Mouse (Mus musculus): Measurements from ENCODE around the gene Cd300lb. TPM values are rescaled to one million over a fixed set of nuclear protein-coding genes. Genes with fewer than 3 reads are reported as not detected.

Gene Cd300lb
- 0.21 and 0.23 TPM in 2 replicates for polyA plus RNA-seq (2015; fragmentation: Nextera tagmentation; extraction: Ambion mirVana)

DNA sequence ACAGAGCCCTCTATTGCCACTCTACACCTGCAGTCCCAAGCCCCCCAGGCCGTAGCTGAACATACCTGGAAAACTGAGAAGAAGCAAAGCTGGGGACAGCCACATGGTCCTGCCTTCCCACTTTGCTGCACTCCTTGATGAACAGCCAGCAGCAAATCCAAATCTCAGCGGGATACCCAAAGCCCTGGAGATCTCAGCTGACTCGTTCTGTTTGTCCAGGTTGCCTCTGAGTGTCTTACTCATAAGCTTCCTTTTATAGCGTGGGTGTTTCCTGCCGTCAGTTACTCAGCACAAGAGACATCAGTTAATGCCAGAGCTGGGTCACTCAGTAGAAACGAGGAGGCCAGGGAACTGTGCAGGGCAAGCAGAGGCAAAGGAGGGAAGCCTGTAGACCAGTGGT lies at the start of gene Cd300lb:
Cd300lb (minus strand) TSS at position 243 of the 400 bp plus-strand sequence.
- H3K36me3 ChIP-seq: no peaks in the 10 kb centered on the region
- no peak within 1 kb of the TSS for H3K9ac ChIP-seq
- 47% methylated on average over 6 of the region's 6 CpGs for WGBS
- no peaks in the 10 kb centered on the region for H3K9me3 ChIP-seq
- no peaks in the 10 kb centered on the region for H3K27me3 ChIP-seq
- no peak for ATAC-seq (ENCODE audit: borderline replicate concordance, extremely low read depth, low FRiP score, low TSS enrichment)
- H3K4me1 ChIP-seq: no peaks in the 10 kb centered on the region
- no peak within 1 kb of the TSS for H3K4me3 ChIP-seq
- no peak within 1 kb of the TSS for H3K27ac ChIP-seq
- H3K4me2 ChIP-seq: no peak within 1 kb of the TSS

DNA sequence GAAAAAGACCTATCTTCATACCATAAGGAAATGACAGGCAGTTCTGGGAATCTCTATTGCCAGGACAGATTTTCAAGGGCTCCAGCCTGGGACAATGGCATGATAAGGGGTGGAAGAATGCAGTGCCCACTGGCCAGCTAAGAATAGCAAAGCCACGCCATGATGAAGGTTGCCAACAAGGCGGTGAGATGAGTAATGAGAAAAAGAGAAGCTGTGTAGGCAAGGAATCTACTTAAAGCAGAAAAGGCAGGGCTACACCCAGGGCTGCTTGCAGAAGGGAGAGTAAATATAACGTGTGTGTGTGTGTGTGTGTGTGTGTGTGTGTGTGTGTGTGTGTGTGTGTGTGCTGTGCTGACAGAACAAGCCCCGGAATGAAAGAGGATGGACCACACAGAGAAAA lies 47.7 kb upstream of the Cd300lb start:
- ATAC-seq (ENCODE audit: borderline replicate concordance, extremely low read depth, low FRiP score, low TSS enrichment): no peak
- Histone ChIP-seq H3K36me3 (no peaks in the 10 kb centered on the region), H3K4me1 (no peaks in the 10 kb centered on the region), H3K9ac (no peak overlapping the region), H3K27ac (no peak overlapping the region), H3K4me2 (no peak overlapping the region), H3K9me3 (peaks cover 3% of the 10 kb centered on the region; the same call in 1 of the 2 replicates), H3K27me3 (no peaks in the 10 kb centered on the region), H3K4me3 (no peak overlapping the region)
- 56% methylated on average over 4 of the region's 4 CpGs for WGBS

DNA sequence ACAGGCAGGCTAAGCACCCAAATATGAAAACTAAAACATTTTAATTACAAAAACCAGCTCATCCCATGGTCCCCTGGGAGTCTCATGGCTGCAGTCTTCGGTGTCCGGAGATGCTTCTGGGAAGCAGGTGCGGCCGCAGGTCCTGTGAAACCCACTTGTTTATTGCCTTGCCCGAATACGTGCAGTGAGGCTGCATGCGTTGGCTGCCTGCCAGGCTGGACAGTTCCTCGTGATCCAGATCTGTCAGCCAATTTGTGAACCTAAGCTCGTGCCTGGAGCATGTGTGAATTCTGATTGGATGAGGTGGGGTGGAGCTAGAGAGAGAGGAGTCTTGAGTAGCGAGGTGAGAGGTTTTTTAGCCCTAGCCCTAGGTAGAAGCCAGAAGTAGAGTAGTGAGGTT lies 38.5 kb upstream of the Cd300lb start:
- 72% methylated on average over 10 of the region's 10 CpGs for WGBS
- ATAC-seq (ENCODE audit: borderline replicate concordance, extremely low read depth, low FRiP score, low TSS enrichment): no peak
- 0 out of 2 replicates have a peak, but pooled peaks cover 10% of the 10 kb centered on the region for H3K9me3 ChIP-seq

GRCm38 (mm10) chr11:114968752-114969207 lies 34.6 kb upstream of the Cd300lb start, which contains the start of gene Cd300c:
Gene Cd300c (minus strand): TSS chr11:114969157.
- H3K27ac ChIP-seq: no peak within 1 kb of the TSS
- no peak within 1 kb of the TSS for H3K9ac ChIP-seq
- ATAC-seq (ENCODE audit: borderline replicate concordance, extremely low read depth, low FRiP score, low TSS enrichment): no peak
- no peaks in the 10 kb centered on the region for H3K4me1 ChIP-seq
- 78% methylated on average over 9 of the region's 9 CpGs for WGBS
- no peak within 1 kb of the TSS for H3K4me2 ChIP-seq
- H3K9me3 ChIP-seq: no peaks in the 10 kb centered on the region
- no peaks in the 10 kb centered on the region for H3K36me3 ChIP-seq
- H3K27me3 ChIP-seq: no peaks in the 10 kb centered on the region
- no peak within 1 kb of the TSS for H3K4me3 ChIP-seq

More for the DNA sequence above, 38.5 kb upstream of the Cd300lb start:
- Histone ChIP-seq H3K9ac (no peak overlapping the region), H3K4me2 (no peak overlapping the region), H3K27me3 (no peaks in the 10 kb centered on the region), H3K4me3 (no peak overlapping the region), H3K36me3 (no peaks in the 10 kb centered on the region), H3K27ac (no peak overlapping the region), H3K4me1 (no peaks in the 10 kb centered on the region)

- 28% methylated on average over 3 of the region's 3 CpGs for WGBS
- Histone ChIP-seq H3K9ac (no peak overlapping the region), H3K4me1 (no peaks in the 10 kb centered on the region), H3K4me2 (no peak overlapping the region), H3K27me3 (no peaks in the 10 kb centered on the region), H3K36me3 (no peaks in the 10 kb centered on the region), H3K4me3 (no peak overlapping the region), H3K9me3 (no peaks in the 10 kb centered on the region), H3K27ac (no peak overlapping the region)
- no peak for ATAC-seq (ENCODE audit: borderline replicate concordance, extremely low read depth, low FRiP score, low TSS enrichment)
Measured at GRCm38 (mm10) chr11:114965182-114965828, 31.1 kb upstream of the Cd300lb start.

DNA sequence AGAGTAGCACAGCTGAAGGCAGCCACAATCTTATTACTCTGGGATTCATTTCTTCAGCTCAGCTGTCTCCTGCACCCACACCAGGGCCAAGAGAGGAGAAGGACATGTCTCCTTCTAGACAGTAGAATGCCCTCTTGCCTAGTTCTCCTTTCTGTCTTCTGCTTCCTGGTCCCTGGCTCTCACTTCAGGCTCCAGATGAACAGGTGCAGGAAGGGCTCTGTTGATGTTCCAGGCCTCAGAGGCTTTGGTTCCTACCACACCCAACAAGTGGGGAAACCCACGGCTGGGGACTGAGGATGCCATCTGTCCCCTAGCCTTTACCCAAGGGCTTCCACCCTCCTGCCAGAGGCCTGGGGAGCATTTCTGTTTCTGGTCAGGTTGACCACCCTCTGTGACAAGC lies 26.2 kb upstream of the Cd300lb start:
- no peaks in the 10 kb centered on the region for H3K9me3 ChIP-seq
- no peak overlapping the region for H3K27ac ChIP-seq
- no peak overlapping the region for H3K4me3 ChIP-seq
- 86% methylated on average over 1 of the region's 1 CpGs for WGBS
- no peaks in the 10 kb centered on the region for H3K36me3 ChIP-seq
- no peaks in the 10 kb centered on the region for H3K4me1 ChIP-seq
- H3K9ac ChIP-seq: no peak overlapping the region
- ATAC-seq (ENCODE audit: borderline replicate concordance, extremely low read depth, low FRiP score, low TSS enrichment): no peak
- no peaks in the 10 kb centered on the region for H3K27me3 ChIP-seq
- H3K4me2 ChIP-seq: no peak overlapping the region

- Histone ChIP-seq H3K36me3 (no peaks in the 10 kb centered on the region), H3K27me3 (no peaks in the 10 kb centered on the region), H3K9me3 (no peaks in the 10 kb centered on the region), H3K4me3 (no peak overlapping the region), H3K4me1 (no peaks in the 10 kb centered on the region), H3K4me2 (no peak overlapping the region), H3K27ac (no peak overlapping the region), H3K9ac (no peak overlapping the region)
- 67% methylated on average over 4 of the region's 4 CpGs for WGBS
- ATAC-seq (ENCODE audit: borderline replicate concordance, extremely low read depth, low FRiP score, low TSS enrichment): no peak
Measured at GRCm38 (mm10) chr11:114933591-114933990, 595 bp downstream of the Cd300lb start.

GRCm38 (mm10) chr11:114931041-114931440 lies 3.1 kb downstream of the Cd300lb start:
- Histone ChIP-seq H3K4me3 (no peak overlapping the region), H3K4me1 (no peaks in the 10 kb centered on the region), H3K36me3 (no peaks in the 10 kb centered on the region), H3K9ac (no peak overlapping the region), H3K27me3 (no peaks in the 10 kb centered on the region), H3K27ac (no peak overlapping the region), H3K4me2 (no peak overlapping the region), H3K9me3 (no peaks in the 10 kb centered on the region)
- 73% methylated on average over 5 of the region's 5 CpGs for WGBS
- no peak for ATAC-seq (ENCODE audit: borderline replicate concordance, extremely low read depth, low FRiP score, low TSS enrichment)

DNA sequence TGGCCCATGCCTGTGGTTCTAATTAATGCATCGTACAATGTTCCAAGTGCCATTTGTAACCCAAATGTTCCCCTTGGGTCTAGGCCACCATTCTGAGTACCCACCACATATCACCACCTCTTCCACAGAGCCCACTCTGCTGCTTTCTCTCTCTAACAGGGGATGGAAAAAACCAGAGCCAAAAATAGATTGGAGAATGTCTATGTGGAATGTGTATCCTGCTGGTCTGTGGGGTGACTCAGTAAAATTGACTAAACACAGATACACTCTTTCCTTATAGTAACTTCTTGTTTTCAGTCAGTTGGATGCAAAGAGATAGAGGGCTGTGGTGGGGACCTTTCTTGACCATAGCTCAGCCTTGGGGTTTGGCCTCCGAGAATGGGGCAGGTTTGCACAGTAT lies 4.6 kb downstream of the Cd300lb start:
- no peaks in the 10 kb centered on the region for H3K27me3 ChIP-seq
- ATAC-seq (ENCODE audit: borderline replicate concordance, extremely low read depth, low FRiP score, low TSS enrichment): no peak
- H3K27ac ChIP-seq: no peak overlapping the region
- 80% methylated on average over 2 of the region's 2 CpGs for WGBS
- no peak overlapping the region for H3K4me3 ChIP-seq
- no peak overlapping the region for H3K4me2 ChIP-seq
- no peaks in the 10 kb centered on the region for H3K9me3 ChIP-seq
- H3K36me3 ChIP-seq: no peaks in the 10 kb centered on the region
- H3K9ac ChIP-seq: no peak overlapping the region
- H3K4me1 ChIP-seq: no peaks in the 10 kb centered on the region

DNA sequence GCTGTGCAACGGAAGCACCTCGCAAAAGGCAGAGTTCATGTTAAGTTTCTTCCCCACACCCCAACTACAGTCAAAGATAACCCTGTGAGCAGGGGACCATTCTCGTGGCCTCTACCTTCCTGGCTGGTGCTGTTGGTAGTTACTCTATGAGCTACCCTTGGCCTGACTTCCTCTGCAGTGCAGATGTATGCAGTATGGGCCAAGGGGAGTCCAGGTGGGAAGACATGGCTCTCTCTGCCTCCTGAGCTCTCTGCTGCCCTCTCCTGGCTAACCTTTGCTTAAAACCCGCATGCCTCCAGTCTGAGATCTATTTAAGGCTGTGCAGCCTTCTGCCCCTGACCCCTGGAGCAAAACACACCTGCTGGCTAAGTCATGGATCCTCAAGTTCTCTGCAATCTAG lies 10.2 kb downstream of the Cd300lb start:
- Histone ChIP-seq H3K27me3 (no peaks in the 10 kb centered on the region), H3K4me3 (no peak overlapping the region), H3K27ac (no peak overlapping the region), H3K4me2 (no peak overlapping the region), H3K36me3 (no peaks in the 10 kb centered on the region), H3K4me1 (no peaks in the 10 kb centered on the region), H3K9me3 (no peaks in the 10 kb centered on the region), H3K9ac (no peak overlapping the region)
- WGBS: 75% methylated on average over 4 of the region's 4 CpGs
- ATAC-seq (ENCODE audit: borderline replicate concordance, extremely low read depth, low FRiP score, low TSS enrichment): no peak

GRCm38 (mm10) chr11:114922439-114922838 lies 11.7 kb downstream of the Cd300lb start:
- Histone ChIP-seq H3K4me1 (no peaks in the 10 kb centered on the region), H3K4me2 (no peak overlapping the region), H3K4me3 (no peak overlapping the region), H3K9me3 (no peaks in the 10 kb centered on the region), H3K9ac (no peak overlapping the region), H3K27me3 (no peaks in the 10 kb centered on the region), H3K36me3 (no peaks in the 10 kb centered on the region), H3K27ac (no peak overlapping the region)
- WGBS: 77% methylated on average over 4 of the region's 4 CpGs
- no peak for ATAC-seq (ENCODE audit: borderline replicate concordance, extremely low read depth, low FRiP score, low TSS enrichment)

GRCm38 (mm10) chr11:114917120-114917519 lies 17.1 kb downstream of the Cd300lb start:
- H3K36me3 ChIP-seq: no peaks in the 10 kb centered on the region
- 63% methylated on average over 6 of the region's 6 CpGs for WGBS

More at GRCm38 (mm10) chr11:114917120-114917519, 17.1 kb downstream of the Cd300lb start:
- Histone ChIP-seq H3K27ac (no peak overlapping the region), H3K9me3 (no peaks in the 10 kb centered on the region), H3K4me3 (no peak overlapping the region), H3K9ac (no peak overlapping the region), H3K27me3 (peaks cover 7% of the 10 kb centered on the region), H3K4me2 (no peak overlapping the region), H3K4me1 (no peaks in the 10 kb centered on the region)
- no peak for ATAC-seq (ENCODE audit: borderline replicate concordance, extremely low read depth, low FRiP score, low TSS enrichment)
